Mouse (Mus musculus) liver, embryonic 13.5 days (tissue): Measurements from ENCODE around the gene Pitx2. TPM values are rescaled to one million over a fixed set of nuclear protein-coding genes. Genes with fewer than 3 reads are reported as not detected.

Source experiments
- ATAC-seq: fragments of 200-750 bp; cut with Nextera tagmentation; 2 replicates; pipeline ENCODE4 v1.8.0; 2017; ENCODE audit warnings: low read depth, mild to moderate bottlenecking, moderate number of reproducible peaks, moderate library complexity
- DNase-seq: peaks from one replicate; pipeline ENCODE4 v3.0.0; 2022
- H3K27ac ChIP-seq: fragments of 300-500 bp; sonication (generic); 2 replicates; pipeline ENCODE4 v1.5.1; 2015; ENCODE audit warnings: moderate library complexity, mild to moderate bottlenecking, inconsistent platforms
- H3K27me3 ChIP-seq: fragments of 300-500 bp; sonication (generic); 2 replicates; pipeline ENCODE4 v1.6.1; 2015; ENCODE audit warnings: mild to moderate bottlenecking, inconsistent platforms
- H3K36me3 ChIP-seq: fragments of 300-500 bp; sonication (generic); 2 replicates; pipeline ENCODE4 v1.6.1; 2015; ENCODE audit warnings: mild to moderate bottlenecking, inconsistent platforms
- H3K4me1 ChIP-seq: fragments of 300-500 bp; sonication (generic); replicated peaks from 2 replicates; pipeline ENCODE4 v1.6.1; 2015; ENCODE audit warnings: inconsistent platforms
- H3K4me2 ChIP-seq: fragments of 300-500 bp; sonication (generic); 2 replicates; pipeline ENCODE4 v1.6.1; 2015; ENCODE audit warnings: inconsistent platforms, mild to moderate bottlenecking, moderate library complexity
- H3K4me3 ChIP-seq: fragments of 300-500 bp; sonication (generic); replicated peaks from 2 replicates; pipeline ENCODE4 v1.5.1; 2015; ENCODE audit warnings: mild to moderate bottlenecking, inconsistent platforms
- H3K9ac ChIP-seq: fragments of 300-500 bp; sonication (generic); 2 replicates; pipeline ENCODE4 v1.6.1; 2015; ENCODE audit warnings: mild to moderate bottlenecking, inconsistent platforms
- H3K9me3 ChIP-seq: fragments of 300-500 bp; sonication (generic); replicated peaks from 2 replicates; pipeline ENCODE4 v1.6.1; 2016; ENCODE audit warnings: inconsistent platforms
- WGBS: fragments of 180-500 bp; shearing (Covaris S2); methylation state at CpG from one replicate; pipeline ENCODE4 v1.1.7; 2015; ENCODE audit not compliant: insufficient replicate concordance; 5-methylcytosine and 5-hydroxymethylcytosine counted together
- polyA plus RNA-seq: library from polyadenylated mRNA; unstranded; fragments of >200 nt; fragmentation: Nextera tagmentation; extraction: Ambion mirVana; gene quantifications from 2 replicates; pipeline ENCODE4 v1.2.1, GENCODE M21; 2015

Pitx2 gene
- polyA plus RNA-seq, 1 experiment from 2014 or later = 3.0 TPM

- H3K4me1 ChIP-seq = no peaks in the 10 kb centered on the region; the same call in 1 of the 2 replicates
- no peak overlapping the region for H3K9ac ChIP-seq
- no peaks in the 10 kb centered on the region for H3K9me3 ChIP-seq
- H3K27me3 ChIP-seq = peaks cover 96% of the 10 kb centered on the region
- 0 out of 2 replicates have a peak, but pooled peaks have one; percentile 15 for ATAC-seq
- no peaks in the 10 kb centered on the region for H3K36me3 ChIP-seq
- no peak for DNase-seq
- 3% methylated on average over 35 of the region's 35 CpGs for whole genome bisulfite sequencing
- peak overlapping the region; percentile 51 for H3K4me2 ChIP-seq
- H3K4me3 ChIP-seq = peak overlapping the region; percentile 35
- H3K27ac ChIP-seq = no peak overlapping the region
Measured at GRCm38 (mm10) chr3:129203761-129204440, 4.2 kb downstream of the Pitx2 start.

GRCm38 (mm10) chr3:129204441-129205313 is 5.0 kb downstream of the Pitx2 start:
- Histone ChIP-seq H3K27me3 (peaks cover 96% of the 10 kb centered on the region), H3K4me3 (peak overlapping the region; percentile 35), H3K27ac (no peak overlapping the region), H3K4me2 (peak overlapping the region; percentile 51), H3K9ac (no peak overlapping the region), H3K9me3 (no peaks in the 10 kb centered on the region), H3K4me1 (no peaks in the 10 kb centered on the region; the same call in 1 of the 2 replicates), H3K36me3 (no peaks in the 10 kb centered on the region)
- peak; percentile 74 for ATAC-seq
- whole genome bisulfite sequencing = under 1% methylated on average over 48 of the region's 48 CpGs
- DNase-seq = no peak

- Histone ChIP-seq H3K4me2 (no peak overlapping the region), H3K4me1 (no peaks in the 10 kb centered on the region; the same call in 1 of the 2 replicates), H3K9me3 (no peaks in the 10 kb centered on the region), H3K36me3 (no peaks in the 10 kb centered on the region), H3K4me3 (no peak overlapping the region), H3K27me3 (peaks cover 96% of the 10 kb centered on the region), H3K9ac (no peak overlapping the region), H3K27ac (no peak overlapping the region)
- DNase-seq (no peak), ATAC-seq (no peak)
- WGBS = 9% methylated on average over 18 of the region's 18 CpGs
Measured at GRCm38 (mm10) chr3:129205481-129206175, 6.0 kb downstream of the Pitx2 start.

GRCm38 (mm10) chr3:129206776-129207175 is 7.1 kb downstream of the Pitx2 start:
- WGBS = 6% methylated on average over 13 of the region's 13 CpGs
- Histone ChIP-seq H3K9me3 (no peaks in the 10 kb centered on the region), H3K27ac (no peak overlapping the region), H3K4me2 (no peak overlapping the region), H3K4me3 (no peak overlapping the region), H3K36me3 (no peaks in the 10 kb centered on the region), H3K27me3 (peaks cover 98% of the 10 kb centered on the region), H3K4me1 (no peaks in the 10 kb centered on the region; the same call in 1 of the 2 replicates), H3K9ac (no peak overlapping the region)
- DNase-seq = no peak
- ATAC-seq = no peak

GRCm38 (mm10) chr3:129207231-129208030 is 7.8 kb downstream of the Pitx2 start:
- Histone ChIP-seq H3K36me3 (no peaks in the 10 kb centered on the region), H3K4me3 (no peak overlapping the region), H3K9me3 (no peaks in the 10 kb centered on the region), H3K27ac (no peak overlapping the region), H3K9ac (no peak overlapping the region), H3K27me3 (peaks cover 98% of the 10 kb centered on the region), H3K4me1 (no peaks in the 10 kb centered on the region; the same call in 1 of the 2 replicates), H3K4me2 (no peak overlapping the region)
- WGBS = 3% methylated on average over 24 of the region's 24 CpGs
- ATAC-seq (no peak), DNase-seq (no peak)

- Histone ChIP-seq H3K9ac (no peak overlapping the region), H3K4me3 (no peak overlapping the region), H3K27ac (no peak overlapping the region), H3K4me2 (no peak overlapping the region), H3K27me3 (peaks cover 98% of the 10 kb centered on the region), H3K4me1 (no peaks in the 10 kb centered on the region; the same call in 1 of the 2 replicates), H3K9me3 (no peaks in the 10 kb centered on the region), H3K36me3 (no peaks in the 10 kb centered on the region)
- no peak for DNase-seq
- ATAC-seq = no peak
- 3% methylated on average over 7 of the region's 7 CpGs for WGBS
Measured at GRCm38 (mm10) chr3:129208031-129208380, 8.3 kb downstream of the Pitx2 start.

GRCm38 (mm10) chr3:129208421-129208820 is 8.7 kb downstream of the Pitx2 start:
- WGBS = 3% methylated on average over 10 of the region's 10 CpGs
- H3K27ac ChIP-seq = no peak overlapping the region
- no peak for DNase-seq
- H3K9me3 ChIP-seq = no peaks in the 10 kb centered on the region
- H3K4me2 ChIP-seq = no peak overlapping the region
- no peaks in the 10 kb centered on the region for H3K36me3 ChIP-seq
- H3K9ac ChIP-seq = no peak overlapping the region
- H3K4me1 ChIP-seq = no peaks in the 10 kb centered on the region; the same call in 1 of the 2 replicates
- no peak for ATAC-seq
- H3K27me3 ChIP-seq = peaks cover 98% of the 10 kb centered on the region
- no peak overlapping the region for H3K4me3 ChIP-seq

- Histone ChIP-seq H3K4me2 (no peak overlapping the region), H3K27me3 (peaks cover 98% of the 10 kb centered on the region), H3K4me1 (no peaks in the 10 kb centered on the region; the same call in 1 of the 2 replicates), H3K9me3 (no peaks in the 10 kb centered on the region), H3K27ac (no peak overlapping the region), H3K9ac (no peak overlapping the region), H3K4me3 (no peak overlapping the region), H3K36me3 (no peaks in the 10 kb centered on the region)
- ATAC-seq (no peak), DNase-seq (no peak)
- 2% methylated on average over 4 of the region's 4 CpGs for WGBS
Measured at GRCm38 (mm10) chr3:129209266-129209665, 9.6 kb downstream of the Pitx2 start.

- no peaks in the 10 kb centered on the region for H3K9me3 ChIP-seq
- H3K4me3 ChIP-seq = no peak overlapping the region
- H3K9ac ChIP-seq = no peak overlapping the region
- H3K27me3 ChIP-seq = peaks cover 98% of the 10 kb centered on the region
- no peak overlapping the region for H3K4me2 ChIP-seq
- no peak for DNase-seq
- H3K4me1 ChIP-seq = peaks cover 3% of the 10 kb centered on the region; the same call in 1 of the 2 replicates
- WGBS = 7% methylated on average over 4 of the region's 4 CpGs
- H3K27ac ChIP-seq = no peak overlapping the region
- ATAC-seq = no peak
- H3K36me3 ChIP-seq = no peaks in the 10 kb centered on the region
Measured at GRCm38 (mm10) chr3:129209771-129210170, 10.1 kb downstream of the Pitx2 start.

GRCm38 (mm10) chr3:129212038-129212645 is 12.5 kb downstream of the Pitx2 start:
- H3K27me3 ChIP-seq = peaks cover 100% of the 10 kb centered on the region
- no peak overlapping the region for H3K27ac ChIP-seq
- no peak overlapping the region for H3K9ac ChIP-seq
- no peak overlapping the region for H3K4me2 ChIP-seq
- ATAC-seq (no peak), DNase-seq (no peak)
- H3K4me1 ChIP-seq = 0 out of 2 replicates have a peak, but pooled peaks cover 3% of the 10 kb centered on the region
- WGBS = 4% methylated on average over 7 of the region's 7 CpGs
- no peaks in the 10 kb centered on the region for H3K9me3 ChIP-seq
- H3K4me3 ChIP-seq = no peak overlapping the region
- H3K36me3 ChIP-seq = no peaks in the 10 kb centered on the region
